ENCODE assay signal across 24 mouse cellular contexts in genomic region chr10:127543916-127544315, GRCm38 (mm10). TPM values are rescaled to one million over a fixed set of nuclear protein-coding genes. Genes with fewer than 3 reads are reported as not detected.
"Had no signal": no experiment of that assay in that cellular context is flagged by ENCODE, and none has a peak within 500 bp of the region (broad histone marks: within the 10 kb centered on the region; RNA-seq: fewer than 3 reads in every experiment).

No protein-coding gene starts in this region.

- H3K4me3 ChIP-seq: gastrocnemius, adult 2 months; heart, adult 2 months; heart, embryonic 13.5 days; heart, embryonic 15.5 days; hindbrain, embryonic 13.5 days; hindbrain, embryonic 15.5 days; kidney, embryonic 15.5 days; layer of hippocampus, adult 2 months; limb, embryonic 13.5 days; limb, embryonic 15.5 days; liver, embryonic 12.5 days had no signal

- DNase-seq: gastrocnemius, adult 2 months; gastrocnemius, postnatal 10 days; gastrocnemius, postnatal 25 days; heart, adult 11 months; heart, adult 2 months; heart, postnatal 14 days; heart, postnatal 36 days; kidney, adult 11 months; kidney, adult 2 months; kidney, adult 9 months; kidney, postnatal 25 days; kidney, postnatal 4 days; layer of hippocampus, postnatal 36 days; left cerebral cortex, postnatal 4 days had no signal

- H3K27me3 ChIP-seq: heart, embryonic 13.5 days; heart, embryonic 15.5 days; hindbrain, embryonic 13.5 days; hindbrain, embryonic 15.5 days; limb, embryonic 13.5 days; limb, embryonic 15.5 days had no signal

RNA-seq across cellular contexts. Expression of gene Nxph4, which starts 9.6 kb away (rescaled TPM):
- polyA plus RNA-seq: liver, adult 2 months had no signal
